Mouse (Mus musculus): ENCODE measurements around the gene Rere.

The Rere gene

GRCm38 (mm10) chr4:150394091-150394490 is 112.6 kb downstream of the Rere start:
- no peak for DNase-seq

GRCm38 (mm10) chr4:150396339-150396738 is 114.9 kb downstream of the Rere start:
- DNase-seq, result no peak

- peak; percentile 67 to 69 for DNase-seq
These were observed 115.6 kb downstream of the Rere start for GRCm38 (mm10) chr4:150396826-150397620.

- no peak for DNase-seq
These were observed 117.6 kb downstream of the Rere start for GRCm38 (mm10) chr4:150399032-150399431.

GRCm38 (mm10) chr4:150401830-150402607 is 120.6 kb downstream of the Rere start:
- DNase-seq, result no peak

- no peak for DNase-seq
These were observed 121.2 kb downstream of the Rere start for GRCm38 (mm10) chr4:150402608-150402985.

- peak in 1 of 2 experiments; percentile 22 for DNase-seq
These were observed 122.5 kb downstream of the Rere start for GRCm38 (mm10) chr4:150403941-150404340.

- DNase-seq, result no peak
These were observed 123.1 kb downstream of the Rere start for GRCm38 (mm10) chr4:150404583-150404982.

GRCm38 (mm10) chr4:150405786-150406185 is 124.3 kb downstream of the Rere start:
- no peak for DNase-seq

- no peak for DNase-seq
These were observed 124.9 kb downstream of the Rere start for GRCm38 (mm10) chr4:150406320-150406719.

- no peak for DNase-seq
These were observed 125.4 kb downstream of the Rere start for GRCm38 (mm10) chr4:150406821-150407220.

GRCm38 (mm10) chr4:150414296-150414695 is 132.8 kb downstream of the Rere start:
- DNase-seq, result no peak

- no peak for DNase-seq
These were observed 133.3 kb downstream of the Rere start for GRCm38 (mm10) chr4:150414759-150415158.

- no peak for DNase-seq
These were observed 134.0 kb downstream of the Rere start for GRCm38 (mm10) chr4:150415227-150415969.

- peak; percentile 44 to 50 for DNase-seq
These were observed 139.3 kb downstream of the Rere start for GRCm38 (mm10) chr4:150420576-150421263.

GRCm38 (mm10) chr4:150426098-150426879 is 144.8 kb downstream of the Rere start:
- DNase-seq, result no peak

- no peak for DNase-seq
These were observed 145.5 kb downstream of the Rere start for GRCm38 (mm10) chr4:150426880-150427476.

GRCm38 (mm10) chr4:150428762-150429161 is 147.3 kb downstream of the Rere start:
- no peak for DNase-seq

- DNase-seq, result no peak
These were observed 152.6 kb downstream of the Rere start for GRCm38 (mm10) chr4:150433827-150434574.

- DNase-seq, result no peak
These were observed 154.1 kb downstream of the Rere start for GRCm38 (mm10) chr4:150435590-150435989.

- DNase-seq, result no peak
These were observed 157.2 kb downstream of the Rere start for GRCm38 (mm10) chr4:150438621-150439020.

Data from B cell, adult 2 months (primary cell).